Mouse (Mus musculus) ES-Bruce4 (cell line): ENCODE data around the gene Gm10447.

ENCODE experiments used
- CTCF ChIP-seq: IDR thresholded peaks from one replicate; pipeline ENCODE4 v1.8.1; 2011; ENCODE audit warnings: low read depth, low read length
- EP300 ChIP-seq: IDR thresholded peaks from 2 replicates; pipeline ENCODE4 v1.6.1; 2011; ENCODE audit warnings: low read depth, low read length; ENCODE audit not compliant: insufficient read depth
- POLR2A ChIP-seq: IDR thresholded peaks from one replicate; pipeline ENCODE4 v1.8.1; 2011; ENCODE audit warnings: low read length; ENCODE audit not compliant: insufficient read depth

GRCm38 (mm10) chr11:53502039-53502765, 45.3 kb upstream of the Gm10447 start:
- no peak for TF ChIP-seq EP300
- TF ChIP-seq CTCF, result no peak
- TF ChIP-seq POLR2A, result no peak
